Mouse (Mus musculus): ENCODE measurements around the gene Cyp8b1. TPM values are rescaled to one million over a fixed set of nuclear protein-coding genes. Genes with fewer than 3 reads are reported as not detected.

The Cyp8b1 gene
- total and polyA plus RNA-seq, 2 experiments, result 86.4 to 305 TPM

GRCm38 (mm10) chr9:121914226-121914757 lies 1.8 kb downstream of the Cyp8b1 start:
- peak overlapping the region; percentile 67 for H3K4me3 ChIP-seq (ENCODE audit: insufficient read depth, low read depth, low read length)
- no peak for DNase-seq (ENCODE audit: extremely low read depth, low read depth, low spot score)
- WGBS, result 31% methylated on average over 8 of the region's 8 CpGs

GRCm38 (mm10) chr9:121912786-121913185 lies 3.3 kb downstream of the Cyp8b1 start:
- Histone ChIP-seq H3K27ac (replicated peaks; ENCODE audit: insufficient read depth, low read depth, low read length) (peak overlapping the region; percentile 90), H3K27me3 (ENCODE audit: control insufficient read depth, insufficient read depth, low read length) (no peaks in the 10 kb centered on the region), H3K36me3 (ENCODE audit: control insufficient read depth, insufficient read depth, low read length) (no peaks in the 10 kb centered on the region), H3K4me1 (ENCODE audit: control insufficient read depth, insufficient read depth, low read length) (peaks cover 4% of the 10 kb centered on the region; the same call in 1 of the 2 replicates), H3K79me2 (ENCODE audit: control insufficient read depth, insufficient read depth, low read length) (peaks cover 16% of the 10 kb centered on the region; the same call in 1 of the 2 replicates), H3K4me3 (ENCODE audit: insufficient read depth, low read depth, low read length) (peak overlapping the region; percentile 67), H3K9ac (ENCODE audit: low read depth, low read length) (peak overlapping the region; percentile 94)
- WGBS, result 40% methylated on average over 4 of the region's 4 CpGs
- DNase-seq (ENCODE audit: extremely low read depth, low read depth, low spot score), result peak; percentile 90
- 0 out of 2 replicates have a peak, but pooled peaks have one; percentile 25 for TF ChIP-seq POLR2A (IDR thresholded peaks at IDR 0.05; ENCODE audit: extremely low read depth, insufficient read depth, low read length)
- no peak for TF ChIP-seq CTCF (IDR thresholded peaks at IDR 0.05; ENCODE audit: low read depth, low read length)

More at GRCm38 (mm10) chr9:121914226-121914757, 1.8 kb downstream of the Cyp8b1 start:
- Histone ChIP-seq H3K9ac (ENCODE audit: low read depth, low read length) (peak overlapping the region; percentile 94), H3K79me2 (ENCODE audit: control insufficient read depth, insufficient read depth, low read length) (peaks cover 16% of the 10 kb centered on the region; the same call in 1 of the 2 replicates), H3K27me3 (ENCODE audit: control insufficient read depth, insufficient read depth, low read length) (no peaks in the 10 kb centered on the region), H3K36me3 (ENCODE audit: control insufficient read depth, insufficient read depth, low read length) (no peaks in the 10 kb centered on the region), H3K27ac (replicated peaks; ENCODE audit: insufficient read depth, low read depth, low read length) (peak overlapping the region; percentile 90), H3K4me1 (ENCODE audit: control insufficient read depth, insufficient read depth, low read length) (peaks cover 5% of the 10 kb centered on the region; the same call in 1 of the 2 replicates)
- no peak for TF ChIP-seq POLR2A (IDR thresholded peaks at IDR 0.05; ENCODE audit: extremely low read depth, insufficient read depth, low read length)
- no peak for TF ChIP-seq CTCF (IDR thresholded peaks at IDR 0.05; ENCODE audit: low read depth, low read length)

- H3K79me2 ChIP-seq (ENCODE audit: control insufficient read depth, insufficient read depth, low read length), result peaks cover 16% of the 10 kb centered on the region; the same call in 1 of the 2 replicates
- peaks cover 7% of the 10 kb centered on the region for H3K4me1 ChIP-seq (ENCODE audit: control insufficient read depth, insufficient read depth, low read length)
- peak; percentile 68 for DNase-seq (ENCODE audit: extremely low read depth, low read depth, low spot score)
- WGBS, result 45% methylated on average over 7 of the region's 7 CpGs
- H3K36me3 ChIP-seq (ENCODE audit: control insufficient read depth, insufficient read depth, low read length), result no peaks in the 10 kb centered on the region
- TF ChIP-seq CTCF (IDR thresholded peaks at IDR 0.05; ENCODE audit: low read depth, low read length) (no peak), POLR2A (IDR thresholded peaks at IDR 0.05; ENCODE audit: extremely low read depth, insufficient read depth, low read length) (no peak)
- no peak overlapping the region for H3K4me3 ChIP-seq (ENCODE audit: insufficient read depth, low read depth, low read length)
- peak overlapping the region; percentile 18; the same call in 1 of the 2 replicates for H3K9ac ChIP-seq (ENCODE audit: low read depth, low read length)
- H3K27me3 ChIP-seq (ENCODE audit: control insufficient read depth, insufficient read depth, low read length), result no peaks in the 10 kb centered on the region
- peak overlapping the region; percentile 90 for H3K27ac ChIP-seq (replicated peaks; ENCODE audit: insufficient read depth, low read depth, low read length)
Observed at GRCm38 (mm10) chr9:121911196-121911595, 4.9 kb downstream of the Cyp8b1 start.

- Histone ChIP-seq H3K36me3 (ENCODE audit: control insufficient read depth, insufficient read depth, low read length) (no peaks in the 10 kb centered on the region), H3K79me2 (ENCODE audit: control insufficient read depth, insufficient read depth, low read length) (peaks cover 4% of the 10 kb centered on the region; the same call in 1 of the 2 replicates), H3K4me3 (ENCODE audit: insufficient read depth, low read depth, low read length) (no peak overlapping the region), H3K4me1 (ENCODE audit: control insufficient read depth, insufficient read depth, low read length) (peaks cover 16% of the 10 kb centered on the region), H3K27ac (replicated peaks; ENCODE audit: insufficient read depth, low read depth, low read length) (no peak overlapping the region; the same call in 1 of the 2 replicates), H3K9ac (ENCODE audit: low read depth, low read length) (no peak overlapping the region), H3K27me3 (ENCODE audit: control insufficient read depth, insufficient read depth, low read length) (no peaks in the 10 kb centered on the region)
- 84% methylated on average over 6 of the region's 6 CpGs for WGBS
- no peak for DNase-seq (ENCODE audit: extremely low read depth, low read depth, low spot score)
- TF ChIP-seq CTCF (IDR thresholded peaks at IDR 0.05; ENCODE audit: low read depth, low read length) (no peak), POLR2A (IDR thresholded peaks at IDR 0.05; ENCODE audit: extremely low read depth, insufficient read depth, low read length) (no peak)
Observed at GRCm38 (mm10) chr9:121909635-121910034, 6.5 kb downstream of the Cyp8b1 start.

GRCm38 (mm10) chr9:121908321-121908720 lies 7.8 kb downstream of the Cyp8b1 start:
- H3K9ac ChIP-seq (ENCODE audit: low read depth, low read length), result no peak overlapping the region
- 95% methylated on average over 17 of the region's 17 CpGs for WGBS
- peaks cover 23% of the 10 kb centered on the region for H3K4me1 ChIP-seq (ENCODE audit: control insufficient read depth, insufficient read depth, low read length)
- H3K27me3 ChIP-seq (ENCODE audit: control insufficient read depth, insufficient read depth, low read length), result no peaks in the 10 kb centered on the region
- no peak overlapping the region for H3K27ac ChIP-seq (replicated peaks; ENCODE audit: insufficient read depth, low read depth, low read length)
- TF ChIP-seq CTCF (IDR thresholded peaks at IDR 0.05; ENCODE audit: low read depth, low read length), result no peak
- 0 out of 2 replicates have a peak, but pooled peaks have one; percentile 5 for TF ChIP-seq POLR2A (IDR thresholded peaks at IDR 0.05; ENCODE audit: extremely low read depth, insufficient read depth, low read length)
- H3K4me3 ChIP-seq (ENCODE audit: insufficient read depth, low read depth, low read length), result no peak overlapping the region
- DNase-seq (ENCODE audit: extremely low read depth, low read depth, low spot score), result no peak
- H3K36me3 ChIP-seq (ENCODE audit: control insufficient read depth, insufficient read depth, low read length), result no peaks in the 10 kb centered on the region
- H3K79me2 ChIP-seq (ENCODE audit: control insufficient read depth, insufficient read depth, low read length), result no peaks in the 10 kb centered on the region

All from liver, adult 2 months (tissue).